Mouse (Mus musculus): Measurements from ENCODE around the gene Fam222a. TPM values are rescaled to one million over a fixed set of nuclear protein-coding genes. Genes with fewer than 3 reads are reported as not detected.

The Fam222a gene
- polyA plus RNA-seq, 1 experiment, result 8.0 TPM

- Histone ChIP-seq H3K4me3 (replicated peaks; ENCODE audit: extremely low read depth, low read depth, low read length) (no peak overlapping the region), H3K4me1 (ENCODE audit: control insufficient read depth, insufficient read depth, low read length) (peaks cover 3% of the 10 kb centered on the region; the same call in 1 of the 2 replicates)
- WGBS, result 18% methylated on average over 7 of the region's 7 CpGs
- no peak for DNase-seq
- TF ChIP-seq POLR2A (IDR thresholded peaks at IDR 0.05; ENCODE audit: borderline replicate concordance, extremely low read depth, low read depth, low read length) (no peak), CTCF (IDR thresholded peaks at IDR 0.05; ENCODE audit: insufficient read depth, low read length) (no peak)
Measured at GRCm38 (mm10) chr5:114639645-114639957, 71.8 kb downstream of the Fam222a start.

GRCm38 (mm10) chr5:114640809-114641208 lies 73.0 kb downstream of the Fam222a start:
- TF ChIP-seq CTCF (IDR thresholded peaks at IDR 0.05; ENCODE audit: insufficient read depth, low read length) (no peak), POLR2A (IDR thresholded peaks at IDR 0.05; ENCODE audit: borderline replicate concordance, extremely low read depth, low read depth, low read length) (no peak)
- no peak for DNase-seq
- 79% methylated on average over 10 of the region's 10 CpGs for WGBS
- Histone ChIP-seq H3K4me1 (ENCODE audit: control insufficient read depth, insufficient read depth, low read length) (peaks cover 3% of the 10 kb centered on the region; the same call in 1 of the 2 replicates), H3K4me3 (replicated peaks; ENCODE audit: extremely low read depth, low read depth, low read length) (no peak overlapping the region)

GRCm38 (mm10) chr5:114644918-114645317 lies 77.1 kb downstream of the Fam222a start:
- DNase-seq, result no peak
- 51% methylated on average over 6 of the region's 6 CpGs for WGBS
- H3K4me1 ChIP-seq (ENCODE audit: control insufficient read depth, insufficient read depth, low read length), result peaks cover 17% of the 10 kb centered on the region
- TF ChIP-seq CTCF (IDR thresholded peaks at IDR 0.05; ENCODE audit: insufficient read depth, low read length) (no peak), POLR2A (IDR thresholded peaks at IDR 0.05; ENCODE audit: borderline replicate concordance, extremely low read depth, low read depth, low read length) (no peak)
- H3K4me3 ChIP-seq (replicated peaks; ENCODE audit: extremely low read depth, low read depth, low read length), result no peak overlapping the region

- no peak for TF ChIP-seq POLR2A (IDR thresholded peaks at IDR 0.05; ENCODE audit: borderline replicate concordance, extremely low read depth, low read depth, low read length)
- 90% methylated on average over 5 of the region's 5 CpGs for WGBS
- Histone ChIP-seq H3K4me3 (replicated peaks; ENCODE audit: extremely low read depth, low read depth, low read length) (no peak overlapping the region), H3K4me1 (ENCODE audit: control insufficient read depth, insufficient read depth, low read length) (peaks cover 17% of the 10 kb centered on the region)
- DNase-seq, result no peak
Measured at GRCm38 (mm10) chr5:114645916-114646315, 78.1 kb downstream of the Fam222a start.

- Histone ChIP-seq H3K4me1 (ENCODE audit: control insufficient read depth, insufficient read depth, low read length) (peaks cover 17% of the 10 kb centered on the region), H3K4me3 (replicated peaks; ENCODE audit: extremely low read depth, low read depth, low read length) (peak overlapping the region; percentile 48)
- WGBS, result 5% methylated on average over 27 of the region's 27 CpGs
- DNase-seq, result peak; percentile 46
- TF ChIP-seq POLR2A (IDR thresholded peaks at IDR 0.05; ENCODE audit: borderline replicate concordance, extremely low read depth, low read depth, low read length), result no peak
- no peak for TF ChIP-seq CTCF (IDR thresholded peaks at IDR 0.05; ENCODE audit: insufficient read depth, low read length)
Measured at GRCm38 (mm10) chr5:114647211-114647974, 79.6 kb downstream of the Fam222a start.

- WGBS, result 49% methylated on average over 11 of the region's 11 CpGs
- DNase-seq, result no peak
- TF ChIP-seq CTCF (IDR thresholded peaks at IDR 0.05; ENCODE audit: insufficient read depth, low read length) (no peak), POLR2A (IDR thresholded peaks at IDR 0.05; ENCODE audit: borderline replicate concordance, extremely low read depth, low read depth, low read length) (no peak)
Measured at GRCm38 (mm10) chr5:114648728-114649311, 81.0 kb downstream of the Fam222a start.

GRCm38 (mm10) chr5:114651002-114651401 lies 83.2 kb downstream of the Fam222a start:
- WGBS, result 34% methylated on average over 14 of the region's 14 CpGs
- H3K4me1 ChIP-seq (ENCODE audit: control insufficient read depth, insufficient read depth, low read length), result peaks cover 17% of the 10 kb centered on the region
- DNase-seq, result no peak

More at GRCm38 (mm10) chr5:114648728-114649311, 81.0 kb downstream of the Fam222a start:
- Histone ChIP-seq H3K4me1 (ENCODE audit: control insufficient read depth, insufficient read depth, low read length) (peaks cover 17% of the 10 kb centered on the region), H3K4me3 (replicated peaks; ENCODE audit: extremely low read depth, low read depth, low read length) (no peak overlapping the region)

GRCm38 (mm10) chr5:114651449-114651848 lies 83.6 kb downstream of the Fam222a start:
- Histone ChIP-seq H3K4me1 (ENCODE audit: control insufficient read depth, insufficient read depth, low read length) (peaks cover 17% of the 10 kb centered on the region), H3K4me3 (replicated peaks; ENCODE audit: extremely low read depth, low read depth, low read length) (no peak overlapping the region)
- DNase-seq, result no peak
- TF ChIP-seq CTCF (IDR thresholded peaks at IDR 0.05; ENCODE audit: insufficient read depth, low read length), result no peak
- no peak for TF ChIP-seq POLR2A (IDR thresholded peaks at IDR 0.05; ENCODE audit: borderline replicate concordance, extremely low read depth, low read depth, low read length)
- WGBS, result 29% methylated on average over 3 of the region's 3 CpGs

More at GRCm38 (mm10) chr5:114651002-114651401, 83.2 kb downstream of the Fam222a start:
- no peak overlapping the region for H3K4me3 ChIP-seq (replicated peaks; ENCODE audit: extremely low read depth, low read depth, low read length)
- TF ChIP-seq POLR2A (IDR thresholded peaks at IDR 0.05; ENCODE audit: borderline replicate concordance, extremely low read depth, low read depth, low read length), result no peak
- no peak for TF ChIP-seq CTCF (IDR thresholded peaks at IDR 0.05; ENCODE audit: insufficient read depth, low read length)

GRCm38 (mm10) chr5:114653656-114654437 lies 86.0 kb downstream of the Fam222a start:
- peaks cover 5% of the 10 kb centered on the region for H3K4me1 ChIP-seq (ENCODE audit: control insufficient read depth, insufficient read depth, low read length)

More at GRCm38 (mm10) chr5:114653656-114654437, 86.0 kb downstream of the Fam222a start:
- no peak for DNase-seq
- 54% methylated on average over 15 of the region's 15 CpGs for WGBS
- TF ChIP-seq CTCF (IDR thresholded peaks at IDR 0.05; ENCODE audit: insufficient read depth, low read length) (no peak), POLR2A (IDR thresholded peaks at IDR 0.05; ENCODE audit: borderline replicate concordance, extremely low read depth, low read depth, low read length) (peak; percentile 32; the same call in 1 of the 2 replicates)
- no peak overlapping the region for H3K4me3 ChIP-seq (replicated peaks; ENCODE audit: extremely low read depth, low read depth, low read length)
